Mouse (Mus musculus): ENCODE results near the gene Mgmt. TPM values are rescaled to one million over a fixed set of nuclear protein-coding genes. Genes with fewer than 3 reads are reported as not detected.
A peak's percentile ranks its signal among the peaks of the same experiment; 100 is the strongest.

Gene Mgmt
- total and polyA plus RNA-seq, 2 experiments from 2014 or later: 0.66 to 1.3 TPM

- no peaks in the 10 kb centered on the region for H3K27me3 ChIP-seq (ENCODE audit: insufficient read depth, low read length)
- no peak overlapping the region for H3K4me2 ChIP-seq (ENCODE audit: low read depth, low read length, poor library complexity, severe bottlenecking)
- DNase-seq (ENCODE audit: low spot score) (no peak), ATAC-seq (ENCODE audit: low FRiP score) (no peak)
- no peaks in the 10 kb centered on the region for H3K9me3 ChIP-seq (ENCODE audit: low read length)
- no peak overlapping the region for H3K27ac ChIP-seq (ENCODE audit: low read depth, low read length)
- H3K36me3 ChIP-seq (ENCODE audit: insufficient read depth, low read length): no peaks in the 10 kb centered on the region
- WGBS: 77% methylated on average over 5 of the region's 5 CpGs
- H3K4me3 ChIP-seq (ENCODE audit: low read depth, low read length): no peak overlapping the region
- no peak overlapping the region for H3K9ac ChIP-seq (replicated peaks; ENCODE audit: low read length, poor library complexity, severe bottlenecking)
- no peak for TF ChIP-seq CTCF (IDR thresholded peaks at IDR 0.05)
- 0 out of 2 replicates have a peak, but pooled peaks cover 3% of the 10 kb centered on the region for H3K4me1 ChIP-seq (ENCODE audit: insufficient read depth, low read length)
Observed at GRCm38 (mm10) chr7:137065408-137065807, 171.0 kb downstream of the Mgmt start.

- no peak for DNase-seq (ENCODE audit: low spot score)
- H3K4me2 ChIP-seq (ENCODE audit: low read depth, low read length, poor library complexity, severe bottlenecking): no peak overlapping the region
- no peak overlapping the region for H3K27ac ChIP-seq (ENCODE audit: low read depth, low read length)
- no peak for TF ChIP-seq CTCF (IDR thresholded peaks at IDR 0.05)
- H3K9me3 ChIP-seq (ENCODE audit: low read length): no peaks in the 10 kb centered on the region
- H3K27me3 ChIP-seq (ENCODE audit: insufficient read depth, low read length): no peaks in the 10 kb centered on the region
- ATAC-seq (ENCODE audit: low FRiP score): no peak
- H3K9ac ChIP-seq (replicated peaks; ENCODE audit: low read length, poor library complexity, severe bottlenecking): no peak overlapping the region
- WGBS: 93% methylated on average over 3 of the region's 3 CpGs
- H3K4me1 ChIP-seq (ENCODE audit: insufficient read depth, low read length): 0 out of 2 replicates have a peak, but pooled peaks cover 3% of the 10 kb centered on the region
- no peak overlapping the region for H3K4me3 ChIP-seq (ENCODE audit: low read depth, low read length)
- no peaks in the 10 kb centered on the region for H3K36me3 ChIP-seq (ENCODE audit: insufficient read depth, low read length)
Observed at GRCm38 (mm10) chr7:137066211-137066610, 171.8 kb downstream of the Mgmt start.

- H3K4me2 ChIP-seq (ENCODE audit: low read depth, low read length, poor library complexity, severe bottlenecking): no peak overlapping the region
- WGBS: 76% methylated on average over 4 of the region's 4 CpGs
- 0 out of 2 replicates have a peak, but pooled peaks cover 3% of the 10 kb centered on the region for H3K4me1 ChIP-seq (ENCODE audit: insufficient read depth, low read length)
- H3K4me3 ChIP-seq (ENCODE audit: low read depth, low read length): no peak overlapping the region
- H3K9me3 ChIP-seq (ENCODE audit: low read length): no peaks in the 10 kb centered on the region
- H3K9ac ChIP-seq (replicated peaks; ENCODE audit: low read length, poor library complexity, severe bottlenecking): no peak overlapping the region
- no peak for ATAC-seq (ENCODE audit: low FRiP score)
- no peaks in the 10 kb centered on the region for H3K27me3 ChIP-seq (ENCODE audit: insufficient read depth, low read length)
- no peak overlapping the region for H3K27ac ChIP-seq (ENCODE audit: low read depth, low read length)
- H3K36me3 ChIP-seq (ENCODE audit: insufficient read depth, low read length): no peaks in the 10 kb centered on the region
- TF ChIP-seq CTCF (IDR thresholded peaks at IDR 0.05): no peak
- DNase-seq (ENCODE audit: low spot score): no peak
Observed at GRCm38 (mm10) chr7:137066997-137067396, 172.6 kb downstream of the Mgmt start.

GRCm38 (mm10) chr7:137067758-137068157, 173.3 kb downstream of the Mgmt start:
- Histone ChIP-seq H3K36me3 (ENCODE audit: insufficient read depth, low read length) (no peaks in the 10 kb centered on the region), H3K27me3 (ENCODE audit: insufficient read depth, low read length) (no peaks in the 10 kb centered on the region), H3K4me2 (ENCODE audit: low read depth, low read length, poor library complexity, severe bottlenecking) (no peak overlapping the region), H3K9me3 (ENCODE audit: low read length) (no peaks in the 10 kb centered on the region), H3K9ac (replicated peaks; ENCODE audit: low read length, poor library complexity, severe bottlenecking) (no peak overlapping the region), H3K27ac (ENCODE audit: low read depth, low read length) (no peak overlapping the region), H3K4me3 (ENCODE audit: low read depth, low read length) (no peak overlapping the region), H3K4me1 (ENCODE audit: insufficient read depth, low read length) (0 out of 2 replicates have a peak, but pooled peaks cover 3% of the 10 kb centered on the region)
- no peak for ATAC-seq (ENCODE audit: low FRiP score)
- WGBS: 85% methylated on average over 6 of the region's 6 CpGs
- no peak for TF ChIP-seq CTCF (IDR thresholded peaks at IDR 0.05)
- DNase-seq (ENCODE audit: low spot score): no peak

GRCm38 (mm10) chr7:137068796-137069195, 174.4 kb downstream of the Mgmt start:
- no peak for TF ChIP-seq CTCF (IDR thresholded peaks at IDR 0.05)
- no peak overlapping the region for H3K9ac ChIP-seq (replicated peaks; ENCODE audit: low read length, poor library complexity, severe bottlenecking)
- DNase-seq (ENCODE audit: low spot score) (peak; percentile 36), ATAC-seq (ENCODE audit: low FRiP score) (no peak)
- no peak overlapping the region for H3K4me3 ChIP-seq (ENCODE audit: low read depth, low read length)
- 0 out of 2 replicates have a peak, but pooled peaks cover 3% of the 10 kb centered on the region for H3K27me3 ChIP-seq (ENCODE audit: insufficient read depth, low read length)
- 94% methylated on average over 5 of the region's 5 CpGs for WGBS
- no peak overlapping the region for H3K4me2 ChIP-seq (ENCODE audit: low read depth, low read length, poor library complexity, severe bottlenecking)
- H3K27ac ChIP-seq (ENCODE audit: low read depth, low read length): no peak overlapping the region
- no peaks in the 10 kb centered on the region for H3K9me3 ChIP-seq (ENCODE audit: low read length)
- no peaks in the 10 kb centered on the region for H3K36me3 ChIP-seq (ENCODE audit: insufficient read depth, low read length)
- H3K4me1 ChIP-seq (ENCODE audit: insufficient read depth, low read length): 0 out of 2 replicates have a peak, but pooled peaks cover 2% of the 10 kb centered on the region

GRCm38 (mm10) chr7:137069768-137070167, 175.4 kb downstream of the Mgmt start:
- 0 out of 2 replicates have a peak, but pooled peaks cover 3% of the 10 kb centered on the region for H3K27me3 ChIP-seq (ENCODE audit: insufficient read depth, low read length)
- no peak overlapping the region for H3K27ac ChIP-seq (ENCODE audit: low read depth, low read length)
- no peaks in the 10 kb centered on the region for H3K9me3 ChIP-seq (ENCODE audit: low read length)
- WGBS: 89% methylated on average over 6 of the region's 6 CpGs
- no peak overlapping the region for H3K4me2 ChIP-seq (ENCODE audit: low read depth, low read length, poor library complexity, severe bottlenecking)
- H3K4me1 ChIP-seq (ENCODE audit: insufficient read depth, low read length): no peaks in the 10 kb centered on the region
- H3K36me3 ChIP-seq (ENCODE audit: insufficient read depth, low read length): no peaks in the 10 kb centered on the region
- no peak overlapping the region for H3K9ac ChIP-seq (replicated peaks; ENCODE audit: low read length, poor library complexity, severe bottlenecking)
- no peak for TF ChIP-seq CTCF (IDR thresholded peaks at IDR 0.05)
- DNase-seq (ENCODE audit: low spot score) (peak; percentile 42), ATAC-seq (ENCODE audit: low FRiP score) (no peak)
- H3K4me3 ChIP-seq (ENCODE audit: low read depth, low read length): no peak overlapping the region
